Mouse (Mus musculus) layer of hippocampus, adult 2 months (tissue): Measurements from ENCODE around the gene Sema5a. TPM values are rescaled to one million over a fixed set of nuclear protein-coding genes. Genes with fewer than 3 reads are reported as not detected.

Experiments used
- DNase-seq, 2 experiments: peaks; one replicate each; pipeline ENCODE4 v3.0.0; 2022; ENCODE audit warnings: low spot score in 2 of 2
- H3K27ac ChIP-seq: fragments of 200-600 bp; 2 replicates; pipeline ENCODE4 v1.8.1; 2022
- H3K4me3 ChIP-seq: fragments of 200-600 bp; 2 replicates; pipeline ENCODE4 v1.8.1; 2022; ENCODE audit warnings: mild to moderate bottlenecking
- CTCF ChIP-seq: fragments of 200-600 bp; conservative IDR thresholded peaks from 2 replicates; pipeline ENCODE4 v1.8.1; 2022; ENCODE audit warnings: antibody characterized with exemption, mild to moderate bottlenecking, moderate library complexity
- total RNA-seq, 2 experiments: library from RNA; stranded (reverse); gene quantifications; 2 replicates each; pipeline ENCODE4 v1.2.3; 2021

Gene Sema5a
- total RNA-seq, 2 experiments from 2014 or later: 90.1 to 98.1 TPM

DNA sequence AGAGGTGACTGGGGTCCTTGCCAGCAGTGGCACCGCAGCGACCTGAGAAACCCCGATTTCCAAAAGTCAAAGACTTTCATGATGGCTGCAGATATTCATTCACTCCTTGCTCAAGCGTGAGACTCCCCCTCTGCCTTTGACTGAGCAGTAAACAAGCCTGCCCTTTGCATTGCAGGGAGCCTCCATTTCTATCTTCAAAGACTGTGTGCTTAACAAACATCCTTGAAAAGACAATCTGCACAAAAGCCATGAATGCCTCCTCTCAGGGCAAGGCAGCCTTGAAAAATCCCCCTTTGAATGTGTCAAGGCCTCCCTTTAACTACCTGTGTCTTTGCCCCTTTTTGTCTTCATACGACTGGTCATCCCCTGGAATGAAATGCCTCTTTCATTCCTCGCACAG, 51.9 kb downstream of the Sema5a start:
- H3K27ac ChIP-seq: 0 out of 2 replicates have a peak overlapping the region, but pooled peaks have one; percentile 20
- no peak overlapping the region for H3K4me3 ChIP-seq
- no peak for TF ChIP-seq CTCF
- DNase-seq: no peak

GRCm38 (mm10) chr15:32297266-32297665, 52.7 kb downstream of the Sema5a start:
- no peak for DNase-seq
- TF ChIP-seq CTCF: no peak
- H3K4me3 ChIP-seq: no peak overlapping the region
- no peak overlapping the region for H3K27ac ChIP-seq

GRCm38 (mm10) chr15:32298525-32298924, 53.9 kb downstream of the Sema5a start:
- DNase-seq: no peak
- Histone ChIP-seq H3K27ac (no peak overlapping the region), H3K4me3 (no peak overlapping the region)
- TF ChIP-seq CTCF: no peak

DNA sequence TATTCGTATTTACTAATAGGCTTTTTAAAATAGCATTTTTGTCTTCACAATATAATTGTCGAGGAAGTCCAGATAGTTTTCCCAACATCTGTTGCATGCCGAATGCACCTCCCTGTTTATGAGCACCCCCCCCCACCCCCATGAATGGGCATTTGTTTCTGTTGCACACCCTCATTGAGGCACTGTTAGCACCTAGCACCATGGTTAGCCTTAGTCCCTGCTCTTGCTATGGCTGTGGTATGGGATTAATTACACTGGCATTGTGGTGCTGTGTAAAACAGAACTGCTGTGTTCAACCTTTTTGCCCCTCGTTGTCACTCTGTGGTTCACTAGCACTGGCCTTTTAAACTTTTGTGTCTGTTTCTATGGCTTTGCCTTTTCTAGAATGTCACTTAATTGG, 56.4 kb downstream of the Sema5a start:
- Histone ChIP-seq H3K27ac (no peak overlapping the region), H3K4me3 (no peak overlapping the region)
- no peak for TF ChIP-seq CTCF
- DNase-seq: no peak

DNA sequence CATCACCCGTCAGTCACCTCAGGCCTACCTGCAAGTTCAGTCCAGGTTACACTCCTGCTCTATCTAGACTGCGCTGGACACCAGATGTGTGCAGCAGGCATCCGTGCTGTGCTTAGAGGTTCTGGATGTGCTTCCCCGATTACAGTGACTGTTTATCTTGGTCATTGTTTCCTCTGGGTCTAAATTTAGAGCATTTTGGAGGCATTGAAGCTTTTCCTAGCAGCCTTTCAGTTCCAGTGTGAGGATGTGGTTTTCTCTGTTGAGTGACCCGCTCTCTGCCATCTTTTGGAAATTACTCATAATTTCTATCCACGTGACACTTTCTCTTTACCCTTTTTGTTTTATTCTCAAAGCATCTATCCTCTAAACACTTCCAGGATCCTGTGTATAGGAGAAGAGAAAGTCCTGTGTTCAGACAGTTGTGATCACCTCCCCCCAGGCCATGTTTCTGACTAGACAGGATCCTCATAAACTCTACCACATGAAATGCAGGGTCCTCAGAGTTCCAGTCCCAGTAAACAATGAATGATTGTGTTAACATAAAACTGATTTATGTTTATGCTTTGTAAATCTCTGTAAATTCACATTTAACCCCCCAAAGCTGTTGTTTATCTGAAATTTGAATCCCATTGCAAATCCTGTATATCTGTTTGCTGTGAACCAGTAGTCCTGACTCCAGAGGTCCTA, 62.1 kb downstream of the Sema5a start:
- peak overlapping the region; percentile 47 for H3K27ac ChIP-seq
- no peak for DNase-seq
- TF ChIP-seq CTCF: no peak
- no peak overlapping the region for H3K4me3 ChIP-seq

DNA sequence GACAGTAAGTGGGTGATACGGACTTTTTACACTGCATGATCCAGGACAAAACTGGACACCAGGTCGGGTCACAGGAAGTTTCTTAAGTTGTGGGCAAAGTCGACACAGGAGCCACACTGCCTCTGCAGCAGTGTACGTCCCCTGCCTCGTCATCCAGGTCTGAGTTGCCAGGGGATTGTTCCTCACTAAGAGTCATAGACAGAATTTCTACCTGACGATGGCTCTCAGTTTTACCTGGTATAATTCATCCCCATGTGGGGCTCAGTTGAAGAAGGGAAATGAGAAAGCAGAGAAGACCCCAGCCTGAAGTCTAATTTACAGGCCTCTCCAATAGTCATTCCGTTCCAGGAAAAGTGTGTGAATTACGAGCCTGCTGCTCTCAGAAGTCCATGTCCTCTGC, 66.2 kb downstream of the Sema5a start:
- Histone ChIP-seq H3K4me3 (no peak overlapping the region), H3K27ac (no peak overlapping the region)
- no peak for TF ChIP-seq CTCF
- no peak for DNase-seq

- no peak overlapping the region for H3K4me3 ChIP-seq
- H3K27ac ChIP-seq: no peak overlapping the region
- no peak for DNase-seq
- no peak for TF ChIP-seq CTCF
Observed at GRCm38 (mm10) chr15:32311287-32311686, 66.7 kb downstream of the Sema5a start.

- TF ChIP-seq CTCF: no peak
- no peak for DNase-seq
- Histone ChIP-seq H3K4me3 (no peak overlapping the region), H3K27ac (no peak overlapping the region)
Observed at GRCm38 (mm10) chr15:32317074-32317473, 72.5 kb downstream of the Sema5a start.

- TF ChIP-seq CTCF: no peak
- Histone ChIP-seq H3K4me3 (no peak overlapping the region), H3K27ac (no peak overlapping the region)
- no peak for DNase-seq
Observed at GRCm38 (mm10) chr15:32320739-32321138, 76.1 kb downstream of the Sema5a start.

DNA sequence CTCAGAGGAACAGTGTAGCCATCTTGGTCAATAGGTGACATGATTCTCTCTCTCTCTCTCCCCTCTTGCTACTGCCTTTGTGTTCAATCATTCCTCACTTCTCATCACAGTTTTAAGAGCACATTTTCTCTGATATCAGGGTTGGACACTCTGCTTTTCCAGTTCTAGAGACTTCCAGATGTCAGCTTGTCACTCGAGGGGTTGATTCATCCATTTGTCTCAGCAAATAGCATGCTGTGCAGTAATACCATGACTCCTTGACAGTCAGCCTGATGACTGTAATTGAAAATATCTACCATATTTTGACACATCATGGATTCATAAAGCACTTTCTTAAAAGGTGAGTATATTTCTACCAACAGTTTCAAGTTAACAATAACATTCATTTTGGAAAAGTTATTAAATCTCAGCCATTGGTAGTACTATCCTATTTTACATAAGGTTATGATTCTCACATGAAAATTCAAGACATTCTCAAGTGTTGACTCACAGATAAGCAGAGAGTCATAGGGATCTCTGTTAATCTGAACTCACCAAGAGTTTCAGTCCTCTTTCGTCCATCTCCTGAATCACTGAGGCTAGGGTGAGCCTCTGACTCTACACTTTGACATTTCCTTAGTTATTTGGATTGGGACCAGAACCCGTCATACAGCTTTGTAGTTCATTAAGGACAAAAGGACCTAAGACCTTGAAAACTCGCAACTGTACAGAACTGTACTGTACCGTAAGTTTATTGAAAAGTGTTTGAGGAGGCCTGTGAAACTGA, 78.0 kb downstream of the Sema5a start:
- TF ChIP-seq CTCF: no peak
- Histone ChIP-seq H3K27ac (peak overlapping the region; percentile 68), H3K4me3 (no peak overlapping the region)
- DNase-seq: no peak

DNA sequence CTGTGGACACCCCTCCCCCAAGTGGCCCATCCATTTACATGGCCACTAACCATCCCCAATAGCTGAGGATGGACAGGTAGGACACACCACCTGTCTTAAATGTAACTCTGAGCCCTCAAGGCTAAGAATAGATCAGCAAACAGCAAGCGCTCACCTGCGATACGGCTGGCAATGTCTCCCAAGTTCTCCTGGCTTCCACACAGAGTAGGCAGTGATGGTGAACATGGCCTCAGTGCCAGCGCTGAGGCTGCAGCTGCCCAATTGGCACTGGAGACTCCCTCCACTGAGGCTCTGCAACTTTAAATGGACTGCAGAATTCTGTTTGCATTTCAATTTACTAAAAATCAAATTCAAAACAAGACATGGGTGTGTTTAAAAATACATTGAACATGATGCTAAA, 78.6 kb downstream of the Sema5a start:
- TF ChIP-seq CTCF: no peak
- peak in 1 of 2 experiments; percentile 19 for DNase-seq

DNA sequence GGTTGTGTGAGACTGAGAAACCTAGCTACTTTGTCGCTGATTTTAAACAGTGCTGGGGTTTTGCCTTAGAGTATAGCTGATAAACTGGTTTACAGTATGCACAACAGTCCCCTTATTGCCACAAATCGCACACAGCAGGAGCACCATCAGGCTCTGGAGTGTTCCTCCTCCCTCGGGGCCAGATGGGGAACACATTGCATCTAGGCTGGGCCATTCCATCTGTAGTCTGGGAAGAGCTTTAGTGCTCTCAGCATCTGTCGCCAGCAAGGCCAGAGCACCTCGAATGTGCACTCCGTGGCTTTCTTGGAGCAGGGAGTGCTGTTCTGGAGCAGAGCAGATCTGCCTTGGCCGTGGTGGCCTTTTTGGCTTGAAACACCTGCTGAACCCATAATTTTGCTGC, 79.5 kb downstream of the Sema5a start:
- peak; percentile 47 to 76 for DNase-seq
- H3K4me3 ChIP-seq: no peak overlapping the region
- TF ChIP-seq CTCF: no peak
- H3K27ac ChIP-seq: peak overlapping the region; percentile 68

More for the DNA sequence above, 78.6 kb downstream of the Sema5a start:
- H3K4me3 ChIP-seq: no peak overlapping the region
- peak overlapping the region; percentile 68 for H3K27ac ChIP-seq

DNA sequence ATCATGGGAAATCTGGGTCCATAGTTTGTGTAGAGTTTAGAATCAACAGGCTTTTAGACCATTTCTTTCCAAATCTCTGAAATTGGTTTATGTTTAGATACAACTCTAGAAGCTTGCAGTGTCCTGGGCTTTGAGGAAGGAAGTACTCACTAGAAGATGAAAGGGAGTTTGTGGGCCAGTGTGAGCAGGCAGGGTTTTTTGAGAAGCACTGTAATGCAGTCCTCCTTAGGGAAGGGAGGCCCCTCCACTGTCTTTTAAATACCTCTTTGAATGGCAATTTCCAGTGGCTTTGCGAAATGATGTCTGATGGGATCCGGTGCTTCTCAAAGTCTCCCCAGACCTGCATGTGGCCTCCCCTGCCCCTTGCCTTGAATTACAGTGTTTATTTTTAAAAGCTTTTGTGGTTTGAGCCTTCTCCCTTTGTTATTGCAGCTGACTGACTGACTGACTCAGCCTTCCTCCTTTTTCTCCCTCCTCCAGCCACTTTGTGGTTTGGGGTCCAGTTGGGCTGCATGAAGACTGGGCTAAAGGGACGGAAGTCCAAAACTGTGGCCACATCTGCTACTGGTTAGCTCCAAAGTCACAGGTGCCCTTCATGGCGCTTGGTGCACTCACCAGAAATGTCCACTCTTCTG, 83.9 kb downstream of the Sema5a start:
- TF ChIP-seq CTCF: no peak
- Histone ChIP-seq H3K4me3 (no peak overlapping the region), H3K27ac (no peak overlapping the region)
- no peak for DNase-seq
